Mouse (Mus musculus) lung, postnatal 0 days (tissue): ENCODE measurements around the gene Trmt6. TPM values are rescaled to one million over a fixed set of nuclear protein-coding genes. Genes with fewer than 3 reads are reported as not detected.

Source experiments
- ATAC-seq: fragments of 200-750 bp; cut with Nextera tagmentation; 2 replicates; pipeline ENCODE4 v1.8.0; 2017; ENCODE audit warnings: moderate library complexity
- DNase-seq: peaks from one replicate; pipeline ENCODE4 v3.0.0-alpha.2; 2016; ENCODE audit warnings: low spot score
- H3K27ac ChIP-seq: fragments of 300-500 bp; sonication (generic); 2 replicates; pipeline ENCODE4 v1.5.1; 2014; ENCODE audit warnings: antibody characterized with exemption, mild to moderate bottlenecking, low read length, mixed read lengths
- H3K27me3 ChIP-seq: fragments of 300-500 bp; sonication (generic); replicated peaks from 2 replicates; pipeline ENCODE4 v1.6.1; 2014; ENCODE audit warnings: low read length, mixed read lengths; ENCODE audit not compliant: insufficient read depth
- H3K36me3 ChIP-seq: fragments of 300-500 bp; sonication (generic); 2 replicates; pipeline ENCODE4 v1.6.1; 2014; ENCODE audit warnings: low read length, mixed read lengths; ENCODE audit not compliant: insufficient read depth
- H3K4me1 ChIP-seq: fragments of 300-500 bp; sonication (generic); 2 replicates; pipeline ENCODE4 v1.6.1; 2014; ENCODE audit warnings: antibody characterized with exemption, low read depth, low read length, mixed read lengths; ENCODE audit not compliant: insufficient read depth
- H3K4me2 ChIP-seq: fragments of 300-500 bp; sonication (generic); replicated peaks from 2 replicates; pipeline ENCODE4 v1.6.1; 2014; ENCODE audit warnings: low read depth, mild to moderate bottlenecking, low read length, moderate library complexity, mixed read lengths
- H3K4me3 ChIP-seq: fragments of 300-500 bp; sonication (generic); 2 replicates; pipeline ENCODE4 v1.5.1; 2014; ENCODE audit warnings: low read depth, low read length
- H3K9ac ChIP-seq: fragments of 300-500 bp; sonication (generic); replicated peaks from 2 replicates; pipeline ENCODE4 v1.6.1; 2014; ENCODE audit warnings: low read depth, mild to moderate bottlenecking
- H3K9me3 ChIP-seq: fragments of 300-500 bp; sonication (generic); 2 replicates; pipeline ENCODE4 v1.6.1; 2016; ENCODE audit warnings: low read length, mixed read lengths
- CTCF ChIP-seq: IDR thresholded peaks from 2 replicates; pipeline ENCODE4 v1.5.1; 2016; ENCODE audit warnings: antibody characterized with exemption, mild to moderate bottlenecking
- EP300 ChIP-seq: IDR thresholded peaks from 2 replicates; pipeline ENCODE4 v1.6.1; 2016; ENCODE audit warnings: antibody characterized with exemption, mild to moderate bottlenecking, control low read depth
- WGBS: fragments of 180-500 bp; shearing (Covaris S2); extraction: QIAGEN DNeasy Blood & Tissue Kit; methylation state at CpG from one replicate; pipeline ENCODE4 v1.1.7; 2014; 5-methylcytosine and 5-hydroxymethylcytosine counted together
- polyA plus RNA-seq: library from polyadenylated mRNA; unstranded; fragments of >200 nt; fragmentation: Nextera tagmentation; extraction: Ambion mirVana; gene quantifications from 2 replicates; pipeline ENCODE4 v1.2.1, GENCODE M21; 2015

Trmt6 gene
- polyA plus RNA-seq, 1 experiment from 2014 or later: 20.6 TPM

DNA sequence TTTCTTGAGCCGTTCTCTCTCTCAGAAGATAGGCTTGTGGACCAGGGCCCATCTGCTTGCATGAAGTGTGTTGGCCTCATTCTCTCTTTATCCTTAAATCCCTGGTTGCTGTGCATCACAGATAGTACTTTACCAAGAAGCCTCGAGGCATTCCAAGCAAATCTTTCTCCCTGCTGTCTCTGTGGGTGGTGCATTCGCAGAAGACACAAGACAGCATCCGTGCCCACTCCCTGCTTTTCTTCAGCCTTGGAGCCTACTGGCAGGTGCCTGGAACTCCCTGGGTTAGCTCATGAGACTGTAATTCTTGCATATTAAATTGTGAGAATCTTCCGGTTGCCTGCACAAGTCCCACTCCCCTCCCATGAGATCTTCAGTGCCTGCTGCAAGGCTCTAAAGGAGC is 57.9 kb downstream of the Trmt6 start:
- Histone ChIP-seq H3K27ac (no peak overlapping the region), H3K4me2 (no peak overlapping the region), H3K9ac (no peak overlapping the region), H3K4me3 (no peak overlapping the region), H3K4me1 (no peaks in the 10 kb centered on the region), H3K36me3 (no peaks in the 10 kb centered on the region), H3K9me3 (no peaks in the 10 kb centered on the region), H3K27me3 (no peaks in the 10 kb centered on the region)
- WGBS: 74% methylated on average over 5 of the region's 5 CpGs
- TF ChIP-seq CTCF: no peak
- TF ChIP-seq EP300: no peak
- ATAC-seq (no peak), DNase-seq (no peak)

Other genes starting within 250 kb of the Trmt6 start
- 47.9 and 52.2 TPM in 2 replicates for gene Gpcpd1, start 228.3 kb downstream of the Trmt6 start, polyA plus RNA-seq
- gene Shld1, start 129.1 kb downstream of the Trmt6 start, polyA plus RNA-seq: 17.2 and 19.8 TPM in 2 replicates
- 0.19 and 0.30 TPM in 2 replicates for gene Chgb, start 34.8 kb downstream of the Trmt6 start, polyA plus RNA-seq
- 2.4 and 2.5 TPM in 2 replicates for gene Mcm8, start 86 bp upstream of the Trmt6 start, polyA plus RNA-seq
- gene Crls1, start 30.6 kb upstream of the Trmt6 start, polyA plus RNA-seq: 19.0 and 19.3 TPM in 2 replicates
- 8.0 and 9.2 TPM in 2 replicates for gene Lrrn4, start 64.8 kb upstream of the Trmt6 start, polyA plus RNA-seq
- 1.5 and 3.1 TPM in 2 replicates for gene Fermt1, start 129.9 kb upstream of the Trmt6 start, polyA plus RNA-seq